Mouse (Mus musculus): ENCODE data around the gene Fgl2.

The Fgl2 gene

DNA sequence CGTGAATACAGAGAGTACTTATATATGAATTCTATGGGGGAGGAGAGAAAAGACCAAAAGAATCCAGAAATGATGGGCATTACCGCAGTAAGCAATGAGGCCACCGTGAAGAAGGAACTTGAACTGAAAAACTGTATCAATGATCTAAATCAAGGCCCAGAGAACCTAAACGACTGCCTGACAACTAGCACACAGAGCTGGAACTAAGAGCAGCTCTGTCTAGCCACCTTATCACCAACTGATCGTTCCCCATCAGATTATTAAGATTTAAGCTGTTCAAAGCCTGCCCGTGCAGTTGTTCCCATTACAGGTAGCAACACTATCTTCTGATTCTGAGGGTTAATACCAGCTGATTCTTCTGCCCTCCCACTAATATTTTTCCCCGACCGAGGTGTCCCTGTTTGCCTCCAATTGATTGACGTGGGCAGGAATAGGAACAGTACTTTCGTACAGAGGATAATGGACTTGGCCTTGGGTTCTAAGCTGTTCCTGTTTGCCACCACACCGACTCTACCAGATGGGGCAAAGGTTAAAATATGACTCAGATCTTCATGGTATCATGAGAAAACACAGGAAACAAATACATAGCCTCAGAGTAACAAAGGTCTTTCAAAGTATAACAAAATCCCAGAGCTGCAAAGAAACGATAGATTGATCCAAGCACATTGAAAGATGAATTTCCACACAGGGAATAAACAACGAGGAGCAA, 12.0 kb downstream of the Fgl2 start:
- no peak for DNase-seq

DNA sequence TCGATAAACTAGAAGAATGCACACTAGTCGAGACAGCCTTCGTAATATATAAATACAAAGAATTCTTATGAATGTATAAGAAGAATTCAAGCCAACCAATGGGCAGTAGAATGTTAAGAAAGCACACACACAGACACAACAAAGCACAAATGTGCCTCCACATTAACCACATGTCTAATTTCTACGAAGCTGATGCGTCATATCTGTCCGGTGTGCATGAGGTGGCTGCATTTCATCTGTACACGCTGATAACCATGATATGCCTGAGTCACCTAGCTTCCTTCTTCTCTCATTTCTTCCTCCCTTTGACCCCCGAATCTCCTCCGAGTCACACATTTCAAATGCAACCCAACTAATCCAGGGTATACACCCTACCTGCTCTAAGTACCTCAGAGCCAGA, 12.5 kb downstream of the Fgl2 start:
- no peak for DNase-seq

GRCm38 (mm10) chr5:21386432-21386831, 14.0 kb downstream of the Fgl2 start:
- no peak for DNase-seq

DNA sequence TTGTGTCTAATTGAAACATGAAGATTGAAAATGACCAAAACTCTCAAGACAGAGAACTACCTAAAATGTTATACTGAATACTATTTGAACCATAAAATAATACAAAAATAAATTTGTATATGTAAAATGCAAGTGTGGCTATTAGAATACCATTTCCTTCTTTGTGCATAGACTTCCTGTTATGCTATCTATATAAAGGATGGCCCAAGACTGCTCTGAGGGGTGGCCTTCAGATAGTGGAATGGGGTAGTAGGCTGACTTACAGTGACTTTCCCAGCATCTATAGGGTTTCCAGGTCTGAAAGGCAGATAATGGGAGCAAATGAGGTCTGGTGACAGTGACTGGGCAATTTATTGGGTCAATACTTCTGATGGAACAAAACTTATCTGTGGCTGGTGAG, 14.9 kb downstream of the Fgl2 start:
- DNase-seq: no peak

DNA sequence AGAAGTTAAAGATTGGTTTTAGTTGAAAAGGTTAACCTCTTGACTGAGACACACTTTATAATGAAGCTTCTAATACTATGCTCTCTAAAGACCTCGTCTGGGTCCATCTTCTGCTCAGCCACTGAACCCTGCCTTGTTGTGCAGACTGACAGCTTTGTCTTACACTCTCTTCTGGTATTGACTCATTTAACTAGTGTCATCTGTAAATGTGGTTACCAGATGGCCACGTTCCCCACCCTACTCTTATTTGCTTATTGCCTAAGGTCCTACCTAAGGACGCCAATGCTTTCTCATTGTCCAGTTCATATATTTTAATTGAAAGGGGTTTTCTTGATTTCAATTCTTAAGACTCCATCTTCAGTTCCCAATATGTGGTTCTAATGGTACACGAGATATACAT, 16.4 kb downstream of the Fgl2 start:
- DNase-seq: no peak

DNA sequence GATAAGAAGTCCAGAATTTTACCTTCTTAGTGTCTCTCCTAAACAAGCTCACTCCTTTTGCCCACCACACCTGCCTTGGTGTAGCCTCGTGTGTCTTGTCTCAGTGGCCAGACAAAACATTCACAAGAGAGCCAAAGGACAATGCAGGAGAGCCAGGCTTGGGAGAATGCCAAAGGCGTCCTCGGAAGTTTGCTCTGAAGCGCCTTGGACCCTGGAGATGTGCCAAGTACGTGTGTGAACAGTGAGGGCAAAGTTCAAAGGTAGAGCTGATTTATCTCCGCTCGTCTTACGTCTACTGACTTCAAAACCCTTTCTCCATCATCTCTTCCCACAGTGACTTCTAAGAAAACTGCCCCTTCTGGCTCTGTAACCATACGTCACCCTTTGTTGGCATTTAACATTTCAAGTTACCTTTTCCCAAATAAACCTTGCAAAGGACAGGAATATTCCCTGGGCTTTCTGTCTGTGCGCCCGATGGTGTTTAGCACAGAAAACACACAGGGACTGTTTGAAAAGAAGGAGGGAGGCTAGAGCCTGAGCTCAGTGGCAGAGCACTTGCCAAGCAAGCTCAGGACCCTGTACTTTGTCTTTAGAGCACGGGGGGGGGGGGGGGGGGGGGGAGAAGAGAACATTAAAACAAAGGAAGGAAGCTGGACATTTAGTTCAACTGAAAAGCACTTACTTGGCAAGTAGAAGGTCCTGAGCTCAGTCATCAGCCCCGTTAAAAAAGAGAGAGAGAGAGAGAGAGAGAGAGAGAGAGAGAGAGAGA, 19.4 kb downstream of the Fgl2 start:
- no peak for DNase-seq

- no peak for DNase-seq
Measured at GRCm38 (mm10) chr5:21394562-21394961, 22.1 kb downstream of the Fgl2 start.

DNA sequence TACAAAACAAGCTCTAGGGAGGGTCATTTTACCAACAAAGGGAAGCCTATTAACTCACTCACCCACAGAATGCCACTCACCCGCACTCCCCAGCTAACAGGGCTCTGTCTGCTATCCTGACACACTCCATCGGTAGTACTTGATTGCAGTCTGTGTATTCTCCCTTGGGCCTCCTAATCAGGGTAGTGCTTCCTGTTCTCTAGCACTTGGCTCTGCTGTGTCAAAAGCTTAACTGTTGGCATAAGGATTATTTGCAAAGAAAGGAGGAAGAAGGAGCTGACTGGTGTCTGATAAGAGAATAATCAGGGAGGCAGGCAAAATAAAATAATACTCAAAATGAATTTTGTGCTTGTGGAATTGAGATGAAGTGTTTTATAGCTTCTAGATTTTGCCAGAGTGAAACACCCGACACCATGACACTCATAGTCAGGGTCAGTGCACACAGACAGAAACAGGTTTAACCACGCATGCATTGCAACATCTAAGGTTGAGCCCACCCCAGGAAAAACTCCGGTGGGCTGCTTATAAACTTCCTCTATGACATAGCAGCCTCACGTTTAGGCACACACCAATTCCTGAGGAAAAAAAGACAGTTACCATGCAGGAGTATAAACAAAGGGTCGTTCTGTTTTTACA, 22.9 kb downstream of the Fgl2 start:
- no peak for DNase-seq

GRCm38 (mm10) chr5:21411261-21411666, 38.8 kb downstream of the Fgl2 start:
- DNase-seq: peak; percentile 53

GRCm38 (mm10) chr5:21412056-21412455, 39.6 kb downstream of the Fgl2 start:
- DNase-seq: no peak

GRCm38 (mm10) chr5:21413322-21413721, 40.9 kb downstream of the Fgl2 start:
- no peak for DNase-seq

DNA sequence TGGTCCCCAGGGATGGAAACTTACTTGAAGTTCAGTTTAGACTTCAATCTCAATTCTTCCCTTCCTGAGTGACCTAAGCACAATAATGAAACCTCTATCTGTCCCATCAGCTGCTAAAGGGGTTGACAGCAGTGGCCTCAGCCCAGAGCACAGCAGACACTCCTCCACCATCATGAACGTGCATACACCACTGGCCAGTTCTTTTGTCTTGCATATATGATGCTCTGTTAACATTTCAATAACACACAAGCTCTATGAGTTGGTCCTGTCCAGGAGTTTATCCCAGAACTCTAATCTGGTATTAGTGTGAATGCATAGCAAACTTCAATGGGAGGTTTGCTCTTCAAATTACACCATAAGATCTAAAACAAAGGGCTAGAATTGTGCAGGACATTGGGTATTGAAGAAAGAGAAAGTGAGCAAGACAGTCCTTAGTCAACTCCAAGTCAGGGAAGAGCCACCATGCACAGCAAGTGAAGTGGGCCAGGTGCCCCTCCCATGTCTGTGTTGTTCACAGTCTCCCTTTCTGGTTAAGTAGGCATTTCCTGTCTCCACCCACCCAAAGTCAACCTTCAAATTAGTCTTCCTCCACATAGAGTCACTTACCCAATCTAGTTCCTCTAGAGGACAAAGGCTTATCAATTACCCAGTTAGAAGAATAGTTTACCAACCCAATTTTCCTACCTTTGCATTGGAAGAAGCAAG, 41.8 kb downstream of the Fgl2 start:
- peak; percentile 37 for DNase-seq

DNA sequence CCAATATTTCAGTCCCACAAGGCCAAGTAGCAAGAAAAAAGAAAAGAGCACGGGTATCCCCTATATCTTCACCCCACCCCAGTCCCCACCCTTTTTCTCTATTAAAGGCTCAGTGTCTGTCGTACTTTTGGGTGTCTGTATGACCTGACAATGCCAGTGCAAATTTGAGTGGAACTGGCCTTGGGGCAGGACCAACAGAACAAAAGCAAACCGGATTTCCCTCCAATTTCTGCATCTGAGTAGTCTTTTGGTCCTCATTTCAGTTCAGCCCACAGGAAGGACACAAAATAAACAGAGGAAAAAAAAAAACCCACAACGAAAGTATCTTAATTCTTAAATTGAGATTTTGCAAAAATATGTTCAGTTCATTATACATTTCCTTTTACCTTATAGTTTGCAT, 46.2 kb downstream of the Fgl2 start:
- no peak for DNase-seq

GRCm38 (mm10) chr5:21420609-21421008, 48.2 kb downstream of the Fgl2 start:
- DNase-seq: peak; percentile 24

GRCm38 (mm10) chr5:21424614-21425602, 52.5 kb downstream of the Fgl2 start, which contains the start of the genes Ccdc146 and Fam185a:
Gene Ccdc146, minus strand, starts transcription at chr5:21424677.
Gene Fam185a, plus strand, starts transcription at chr5:21424958.
- DNase-seq: peak; percentile 94

DNA sequence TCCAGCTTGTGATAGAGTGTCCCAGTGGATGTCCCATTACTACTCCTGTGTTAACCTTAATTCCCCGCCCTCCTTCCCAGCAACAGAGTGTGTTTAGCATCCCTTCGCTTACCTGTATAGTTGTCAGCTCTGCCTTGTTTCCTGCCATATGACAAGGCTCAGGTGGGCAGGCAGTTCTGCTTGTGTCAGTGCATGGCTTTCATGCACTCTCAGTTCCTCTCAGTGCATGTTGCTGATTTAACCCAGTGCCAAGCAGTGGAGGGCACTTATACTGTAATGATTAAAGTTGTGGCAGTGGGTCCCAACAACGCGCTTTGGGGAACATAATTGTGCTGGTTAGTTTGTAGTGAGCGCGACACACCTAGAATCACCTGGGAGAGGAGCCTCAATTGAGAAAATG, 54.2 kb downstream of the Fgl2 start:
- DNase-seq: no peak

Measured in thymus, postnatal 14 days (tissue).